Mouse (Mus musculus) kidney, embryonic 14.5 days (tissue): Measurements from ENCODE around the gene En1. TPM values are rescaled to one million over a fixed set of nuclear protein-coding genes. Genes with fewer than 3 reads are reported as not detected.

Experiments
- ATAC-seq: fragments of 200-750 bp; cut with Nextera tagmentation; 2 replicates; pipeline ENCODE4 v1.8.0; 2017; ENCODE audit warnings: moderate number of reproducible peaks, mild to moderate bottlenecking, moderate TSS enrichment, moderate library complexity; ENCODE audit not compliant: low FRiP score, low TSS enrichment
- H3K27ac ChIP-seq: fragments of 300-500 bp; sonication (generic); 2 replicates; pipeline ENCODE4 v1.5.1; 2014; ENCODE audit warnings: low read depth, mild to moderate bottlenecking, low read length, moderate library complexity, mixed read lengths
- H3K27me3 ChIP-seq: fragments of 300-500 bp; sonication (generic); 2 replicates; pipeline ENCODE4 v1.6.1; 2014; ENCODE audit warnings: mild to moderate bottlenecking, low read length; ENCODE audit not compliant: control insufficient read depth, insufficient read depth
- H3K36me3 ChIP-seq: fragments of 300-500 bp; sonication (generic); 2 replicates; pipeline ENCODE4 v1.6.1; 2014; ENCODE audit warnings: low read length, mixed read lengths; ENCODE audit not compliant: control insufficient read depth, insufficient read depth
- H3K4me1 ChIP-seq: fragments of 300-500 bp; sonication (generic); 2 replicates; pipeline ENCODE4 v1.6.1; 2014; ENCODE audit warnings: low read length, mixed read lengths; ENCODE audit not compliant: control insufficient read depth, insufficient read depth
- H3K4me2 ChIP-seq: fragments of 300-500 bp; sonication (generic); replicated peaks from 2 replicates; pipeline ENCODE4 v1.6.1; 2014; ENCODE audit warnings: low read depth, mild to moderate bottlenecking, low read length
- H3K4me3 ChIP-seq: fragments of 300-500 bp; sonication (generic); 2 replicates; pipeline ENCODE4 v1.5.1; 2014; ENCODE audit warnings: mild to moderate bottlenecking, low read length
- H3K9ac ChIP-seq: fragments of 300-500 bp; sonication (generic); 2 replicates; pipeline ENCODE4 v1.6.1; 2014; ENCODE audit warnings: low read depth, mild to moderate bottlenecking, low read length, moderate library complexity
- H3K9me3 ChIP-seq: fragments of 300-500 bp; sonication (generic); 2 replicates; pipeline ENCODE4 v1.6.1; 2016; ENCODE audit warnings: low read length; ENCODE audit not compliant: control insufficient read depth
- WGBS: fragments of 180-500 bp; shearing (Covaris S2); extraction: QIAGEN DNeasy Blood & Tissue Kit; methylation state at CpG from one replicate; pipeline ENCODE4 v1.1.7; 2014; 5-methylcytosine and 5-hydroxymethylcytosine counted together
- polyA plus RNA-seq: library from polyadenylated mRNA; unstranded; fragments of >200 nt; fragmentation: Nextera tagmentation; extraction: Ambion mirVana; gene quantifications from 2 replicates; pipeline ENCODE4 v1.2.1, GENCODE M21; 2014

The En1 gene
- not detected in 2 replicates for polyA plus RNA-seq

DNA sequence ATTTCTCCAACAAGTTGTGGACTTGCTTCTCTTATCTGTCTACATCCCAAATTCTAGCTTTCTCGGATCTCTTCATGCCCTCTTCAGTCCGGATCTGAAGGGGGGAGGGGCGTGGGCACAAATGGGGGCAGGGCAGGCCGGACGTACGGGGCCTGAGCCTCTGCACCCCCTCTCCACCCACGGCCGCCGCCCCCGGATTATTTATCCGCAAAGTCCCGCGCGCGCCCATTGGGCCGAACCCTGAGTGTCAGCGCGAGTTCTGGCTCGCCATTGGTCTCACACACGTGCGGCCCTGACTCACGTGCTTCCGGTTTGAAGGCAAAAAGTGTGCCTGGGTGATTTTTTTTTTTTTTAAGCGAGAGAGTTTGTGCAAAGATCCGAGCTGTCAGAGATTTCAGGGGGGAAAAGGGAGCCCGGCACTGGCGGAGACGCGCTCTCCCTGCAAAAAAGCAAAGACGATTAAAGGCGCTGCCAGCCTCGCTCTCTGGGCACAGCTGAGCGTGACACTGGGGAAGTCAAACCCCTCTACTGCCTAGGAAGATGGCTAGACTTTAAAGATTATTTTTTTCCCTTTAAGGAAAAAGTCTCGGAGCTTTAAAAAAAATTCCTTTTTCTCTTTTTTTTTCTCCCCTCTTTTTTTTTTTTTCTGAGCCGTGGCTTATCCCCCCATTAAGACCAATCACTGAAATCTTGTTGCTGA, at the start of gene En1:
En1 (plus strand) TSS at position 388 of the 700 bp plus-strand sequence.
- Histone ChIP-seq H3K9me3 (no peaks in the 10 kb centered on the region), H3K27ac (no peak within 1 kb of the TSS), H3K4me1 (peaks cover 5% of the 10 kb centered on the region), H3K27me3 (peaks cover 96% of the 10 kb centered on the region), H3K36me3 (no peaks in the 10 kb centered on the region), H3K4me3 (peak within 1 kb of the TSS; percentile 36), H3K9ac (peak within 1 kb of the TSS; percentile 31; the same call in 1 of the 2 replicates), H3K4me2 (peak within 1 kb of the TSS; percentile 63)
- under 1% methylated on average over 35 of the region's 35 CpGs for WGBS
- no peak for ATAC-seq

DNA sequence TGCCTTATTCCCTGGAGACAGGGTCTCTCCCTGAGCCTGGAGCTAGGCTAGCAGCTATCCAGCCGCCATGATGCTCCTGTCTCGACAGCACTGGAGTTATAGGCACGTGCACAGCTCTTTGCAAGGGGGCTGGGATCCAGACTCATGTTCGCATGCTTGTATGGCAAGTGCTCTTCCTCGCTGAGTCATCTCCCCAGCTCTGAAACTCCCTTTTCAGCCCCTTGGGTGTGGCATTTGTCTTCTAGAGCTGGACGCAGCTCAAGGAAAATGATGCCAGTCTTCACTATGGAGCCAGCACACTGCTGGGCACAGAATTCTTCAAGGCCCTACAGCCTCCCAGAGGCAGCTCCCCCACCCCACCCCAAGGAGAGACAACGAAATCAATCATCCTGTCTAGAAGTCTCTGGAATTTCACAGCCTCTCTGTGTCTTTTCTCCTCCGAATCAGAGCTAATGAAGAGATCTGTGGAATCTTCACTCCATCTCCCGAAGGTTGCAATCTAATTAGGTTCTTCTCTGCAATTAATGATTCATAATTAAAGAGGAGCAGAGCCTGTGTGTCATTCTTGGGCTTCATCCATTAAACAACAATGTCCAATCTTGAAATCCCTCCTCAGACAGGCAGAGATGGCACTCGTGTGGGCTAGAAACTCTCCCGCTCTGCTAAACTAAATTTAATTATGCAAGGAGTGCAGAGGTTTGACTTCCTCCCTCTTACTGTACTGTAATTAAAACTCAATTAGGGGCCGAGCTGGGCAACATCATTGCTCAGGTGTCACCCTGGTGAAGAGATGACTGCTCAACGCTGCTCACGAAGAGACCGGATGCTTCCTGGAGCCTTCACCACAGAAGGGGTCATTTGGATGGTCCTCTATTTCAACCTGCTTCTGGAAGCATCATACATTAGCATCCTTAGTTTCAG, 45.0 kb upstream of the En1 start:
- Histone ChIP-seq H3K4me2 (no peak overlapping the region), H3K36me3 (no peaks in the 10 kb centered on the region), H3K9me3 (no peaks in the 10 kb centered on the region), H3K27me3 (no peaks in the 10 kb centered on the region), H3K4me3 (no peak overlapping the region), H3K9ac (no peak overlapping the region), H3K4me1 (no peaks in the 10 kb centered on the region), H3K27ac (no peak overlapping the region)
- 75% methylated on average over 15 of the region's 15 CpGs for WGBS
- no peak for ATAC-seq

DNA sequence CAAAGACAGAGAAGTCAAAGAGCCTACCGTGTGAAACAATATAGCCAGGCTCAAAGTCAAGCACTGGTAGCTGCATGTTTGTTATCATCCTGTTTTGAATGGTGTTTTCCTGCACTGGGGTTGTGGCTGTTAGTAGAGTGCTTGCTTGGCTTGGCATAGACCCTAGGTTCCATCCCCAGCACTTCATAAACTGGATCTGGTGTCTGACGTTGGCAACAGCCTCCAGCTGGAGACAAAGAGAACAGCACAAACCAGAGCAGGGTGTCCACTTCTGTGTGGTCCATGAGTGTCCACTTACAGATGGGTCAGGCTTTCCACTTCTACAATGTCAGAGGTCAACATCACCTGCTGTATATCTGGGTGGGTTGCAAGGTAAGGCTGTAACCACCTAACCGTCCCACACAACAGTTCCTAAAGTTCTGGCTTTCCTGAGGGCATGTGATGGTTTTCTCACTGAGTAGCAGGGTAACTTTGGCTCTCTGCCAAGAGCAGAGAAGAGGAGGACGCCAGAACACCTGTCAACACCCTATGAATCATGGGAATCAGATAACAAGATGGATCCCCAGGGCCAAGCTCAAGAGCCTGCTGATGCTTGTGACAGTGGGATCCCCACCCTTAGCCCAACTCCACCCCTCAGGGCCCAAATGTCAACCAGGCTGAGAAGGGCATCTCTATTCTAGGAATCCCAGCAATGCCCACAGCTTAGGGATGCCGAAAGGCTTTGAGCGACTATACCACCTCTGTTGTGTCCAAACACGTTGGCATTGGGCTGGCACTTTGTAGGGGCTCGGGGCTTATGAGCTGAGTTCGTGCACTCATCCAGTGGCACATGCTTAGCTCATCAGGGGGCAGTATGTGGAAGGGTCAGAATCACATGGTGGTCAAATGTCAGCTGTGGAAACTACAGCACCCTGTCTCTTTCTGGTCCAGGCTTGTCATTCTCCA, 43.6 kb upstream of the En1 start:
- Histone ChIP-seq H3K27me3 (no peaks in the 10 kb centered on the region), H3K4me3 (no peak overlapping the region), H3K9ac (no peak overlapping the region), H3K36me3 (no peaks in the 10 kb centered on the region), H3K9me3 (no peaks in the 10 kb centered on the region), H3K4me1 (no peaks in the 10 kb centered on the region), H3K27ac (no peak overlapping the region), H3K4me2 (no peak overlapping the region)
- no peak for ATAC-seq
- WGBS, result 72% methylated on average over 9 of the region's 9 CpGs

DNA sequence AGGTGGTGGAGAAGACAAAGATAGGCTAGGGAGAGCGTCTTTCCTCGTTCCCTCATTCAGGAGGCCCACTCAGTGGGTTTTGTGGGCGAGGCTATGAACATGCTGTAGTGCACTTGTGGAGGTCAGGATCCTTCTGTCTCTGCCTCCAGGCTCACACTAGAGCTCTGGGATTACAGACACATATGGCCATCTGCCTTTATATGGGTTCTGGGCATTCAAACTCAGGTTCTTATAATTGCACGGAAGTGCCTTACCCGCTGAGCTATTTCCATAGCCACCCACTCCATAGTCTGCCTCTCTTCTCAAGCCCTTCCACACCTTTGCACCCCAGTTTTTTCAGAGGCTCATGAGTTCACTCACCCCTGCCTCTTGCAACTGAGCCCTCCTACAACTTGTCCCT, 42.3 kb upstream of the En1 start:
- 85% methylated on average over 5 of the region's 5 CpGs for WGBS
- H3K4me1 ChIP-seq, result no peaks in the 10 kb centered on the region
- no peak for ATAC-seq

DNA sequence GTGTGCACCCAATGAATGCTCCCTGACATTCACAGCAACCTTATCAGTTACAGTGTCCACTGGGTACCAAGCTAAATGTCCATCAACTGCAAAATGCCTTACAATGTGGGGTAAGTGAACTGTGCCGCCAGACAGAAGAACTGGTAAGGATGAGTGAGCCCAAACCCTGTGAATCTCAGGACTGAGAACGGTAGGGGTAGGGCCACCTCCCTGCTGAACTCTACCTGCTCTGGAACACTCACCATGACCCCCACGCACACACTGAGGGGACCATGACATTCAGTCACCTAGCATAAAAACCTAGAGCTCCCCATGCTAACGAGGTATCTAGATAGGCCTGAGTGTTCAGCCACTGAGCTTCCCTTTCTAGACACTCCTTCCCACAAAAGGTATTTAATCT, 20.9 kb upstream of the En1 start:
- no peak for ATAC-seq
- WGBS, result 66% methylated on average over 4 of the region's 4 CpGs
- Histone ChIP-seq H3K4me3 (no peak overlapping the region), H3K36me3 (no peaks in the 10 kb centered on the region), H3K27ac (no peak overlapping the region), H3K4me1 (no peaks in the 10 kb centered on the region), H3K9me3 (no peaks in the 10 kb centered on the region), H3K4me2 (no peak overlapping the region), H3K9ac (no peak overlapping the region), H3K27me3 (peaks cover 14% of the 10 kb centered on the region)

More for the DNA sequence above, 42.3 kb upstream of the En1 start:
- H3K27me3 ChIP-seq, result no peaks in the 10 kb centered on the region
- no peaks in the 10 kb centered on the region for H3K9me3 ChIP-seq
- H3K27ac ChIP-seq, result no peak overlapping the region
- H3K9ac ChIP-seq, result no peak overlapping the region
- H3K36me3 ChIP-seq, result no peaks in the 10 kb centered on the region
- no peak overlapping the region for H3K4me3 ChIP-seq
- H3K4me2 ChIP-seq, result no peak overlapping the region

DNA sequence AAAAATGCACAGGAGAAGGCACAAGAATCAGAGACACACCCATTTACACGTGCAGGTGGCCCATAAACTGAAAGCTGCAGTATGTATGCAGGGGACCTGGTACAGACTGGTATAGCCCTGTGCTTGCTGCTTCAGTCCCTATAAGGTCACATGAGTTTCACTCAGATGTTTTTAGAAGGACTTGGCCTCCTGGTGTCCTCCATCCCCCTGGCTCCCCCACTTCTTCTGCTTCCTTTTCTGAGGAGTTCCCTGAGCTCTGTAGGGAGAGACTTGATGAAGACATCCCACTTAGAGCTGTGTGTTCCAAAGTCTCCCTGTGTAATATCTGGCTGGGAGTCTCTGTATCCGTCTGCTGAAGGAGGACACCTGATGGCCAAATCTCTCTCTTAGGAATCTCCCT, 16.7 kb upstream of the En1 start:
- ATAC-seq, result no peak
- H3K27ac ChIP-seq, result no peak overlapping the region
- H3K9ac ChIP-seq, result no peak overlapping the region
- H3K27me3 ChIP-seq, result peaks cover 20% of the 10 kb centered on the region
- no peak overlapping the region for H3K4me2 ChIP-seq
- H3K9me3 ChIP-seq, result no peaks in the 10 kb centered on the region
- H3K36me3 ChIP-seq, result no peaks in the 10 kb centered on the region
- H3K4me3 ChIP-seq, result no peak overlapping the region
- 37% methylated on average over 2 of the region's 2 CpGs for WGBS
- H3K4me1 ChIP-seq, result no peaks in the 10 kb centered on the region

DNA sequence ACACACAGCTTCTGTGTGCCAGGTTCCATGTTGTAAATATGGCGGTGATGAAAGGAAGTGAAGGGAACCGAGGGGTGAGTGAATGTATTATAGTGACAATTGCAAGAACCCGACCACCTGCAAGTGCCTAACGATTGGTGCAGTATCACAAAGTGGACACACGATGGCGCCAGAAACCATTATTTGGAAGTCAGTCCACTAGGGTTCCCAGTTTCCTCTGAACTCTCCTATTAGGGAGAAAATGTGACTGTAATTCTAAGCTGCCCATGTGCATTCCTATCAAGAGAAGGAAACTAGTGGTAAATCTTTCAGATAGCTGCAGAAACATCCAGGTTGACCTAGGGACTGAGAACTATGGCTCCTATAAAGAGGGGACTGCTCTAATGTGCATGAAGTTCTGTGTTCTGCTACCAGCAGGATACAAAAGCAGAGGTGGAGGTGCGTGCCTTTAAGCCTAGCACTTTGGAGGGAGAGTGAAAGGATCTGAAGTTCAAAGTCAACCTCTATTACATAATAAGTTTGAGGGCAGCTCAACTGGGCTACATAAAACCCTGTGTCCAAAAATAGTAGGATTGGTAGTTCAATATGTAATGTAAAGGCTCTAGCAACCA, 15.6 kb upstream of the En1 start:
- no peak overlapping the region for H3K9ac ChIP-seq
- no peaks in the 10 kb centered on the region for H3K4me1 ChIP-seq
- peaks cover 31% of the 10 kb centered on the region for H3K27me3 ChIP-seq
- no peaks in the 10 kb centered on the region for H3K36me3 ChIP-seq
- H3K4me2 ChIP-seq, result no peak overlapping the region
- no peak overlapping the region for H3K4me3 ChIP-seq
- WGBS, result 11% methylated on average over 7 of the region's 7 CpGs
- H3K27ac ChIP-seq, result no peak overlapping the region
- H3K9me3 ChIP-seq, result no peaks in the 10 kb centered on the region
- ATAC-seq, result 0 out of 2 replicates have a peak, but pooled peaks have one; percentile 60

DNA sequence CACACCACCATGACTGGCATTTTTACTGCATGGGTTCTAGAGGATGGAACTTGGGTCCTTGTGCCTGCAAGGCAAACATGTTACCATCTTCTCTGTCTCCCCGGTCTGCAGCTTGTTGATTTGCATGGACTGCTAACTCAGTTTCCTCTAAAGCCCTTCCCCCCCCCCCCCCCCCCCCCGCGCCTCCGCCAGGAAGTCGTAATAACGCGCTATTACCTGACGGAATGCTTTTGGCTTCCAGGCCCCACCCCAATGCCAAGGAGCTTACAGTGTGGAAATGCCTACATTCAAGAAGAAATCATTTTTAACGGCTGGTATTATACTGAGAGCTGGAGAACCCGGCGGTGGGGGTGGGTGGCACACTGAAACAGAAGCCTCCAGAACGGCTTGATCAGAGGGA, 14.8 kb upstream of the En1 start:
- no peak overlapping the region for H3K4me2 ChIP-seq
- no peak for ATAC-seq
- no peaks in the 10 kb centered on the region for H3K36me3 ChIP-seq
- WGBS, result 48% methylated on average over 9 of the region's 12 CpGs
- no peak overlapping the region for H3K27ac ChIP-seq
- no peaks in the 10 kb centered on the region for H3K4me1 ChIP-seq
- H3K9me3 ChIP-seq, result no peaks in the 10 kb centered on the region
- H3K9ac ChIP-seq, result no peak overlapping the region
- no peak overlapping the region for H3K4me3 ChIP-seq
- H3K27me3 ChIP-seq, result peaks cover 34% of the 10 kb centered on the region
